Mouse (Mus musculus) cerebellum, postnatal 25 days (tissue): ENCODE measurements around the gene Dnajb1.
"Not testable (repeated sequence)": the region's sequence is repeated elsewhere in the genome, so short reads cannot be mapped to it uniquely, and the experiment has no call there.

Source experiments
- DNase-seq, 2 experiments: peaks; one replicate each; pipeline ENCODE4 v3.0.0; 2021; ENCODE audit warnings: mixed read lengths in 2 of 2

The Dnajb1 gene

DNA sequence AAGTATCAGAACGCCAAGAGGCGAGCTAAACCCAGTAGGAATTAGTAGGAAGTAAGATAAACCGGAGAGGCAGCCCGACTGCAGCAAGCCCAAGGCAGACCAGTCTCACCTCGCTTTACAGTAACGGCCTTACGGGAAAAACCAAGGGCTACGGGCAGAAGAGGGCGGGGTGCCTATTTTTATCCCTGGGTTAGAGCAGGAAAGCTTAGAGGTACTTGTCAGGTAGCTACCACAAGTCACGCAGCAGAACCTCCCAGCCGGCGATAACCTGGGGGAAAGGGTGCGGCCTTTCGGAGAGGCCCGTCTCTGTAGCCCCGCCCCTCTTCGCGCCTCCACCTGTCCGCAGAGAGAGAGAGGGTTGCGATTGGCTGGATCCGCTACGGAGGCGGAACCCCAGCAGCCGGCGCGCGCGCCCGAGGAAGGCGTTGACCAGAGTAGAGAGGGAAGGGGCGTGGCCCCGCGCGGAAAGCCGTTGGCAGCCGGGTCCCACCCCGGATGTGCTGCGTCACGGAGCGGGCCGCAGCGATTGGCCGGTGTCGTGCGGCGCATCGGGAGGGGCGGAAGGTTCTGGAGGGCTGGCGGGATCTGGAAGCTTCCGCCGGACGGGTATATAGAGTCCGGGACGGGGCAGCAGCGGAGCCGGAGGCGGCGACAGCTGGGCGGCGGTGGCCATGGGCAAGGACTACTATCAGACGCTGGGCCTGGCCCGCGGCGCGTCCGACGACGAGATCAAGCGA lies at the start of gene Dnajb1, which contains the start of gene Tecr:
Gene Dnajb1, plus strand, starts transcription at position 533 of the 737 bp plus-strand sequence.
Gene Tecr, minus strand, starts transcription at position 311 of the 737 bp plus-strand sequence.
- DNase-seq: peak; percentile 100

DNA sequence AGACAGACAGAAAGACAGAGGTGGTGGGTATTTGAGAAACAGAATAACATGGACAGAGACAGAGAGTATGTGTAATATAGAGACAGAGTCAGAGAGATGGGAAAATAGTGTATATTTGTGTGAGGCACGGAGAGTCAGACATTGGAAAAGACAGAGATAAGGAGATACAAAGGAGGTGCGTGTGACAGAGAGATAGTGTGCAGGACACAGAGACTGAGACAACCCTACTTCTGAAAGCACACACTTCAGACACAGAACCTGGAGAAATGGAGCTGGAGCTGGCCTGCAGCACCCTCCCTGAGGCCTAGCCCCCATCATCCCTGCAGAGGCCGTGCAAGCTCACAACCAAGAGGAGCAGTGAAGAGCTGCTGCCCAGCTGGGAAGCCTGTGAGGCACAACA lies 45.3 kb upstream of the Dnajb1 start:
- DNase-seq: no peak

DNA sequence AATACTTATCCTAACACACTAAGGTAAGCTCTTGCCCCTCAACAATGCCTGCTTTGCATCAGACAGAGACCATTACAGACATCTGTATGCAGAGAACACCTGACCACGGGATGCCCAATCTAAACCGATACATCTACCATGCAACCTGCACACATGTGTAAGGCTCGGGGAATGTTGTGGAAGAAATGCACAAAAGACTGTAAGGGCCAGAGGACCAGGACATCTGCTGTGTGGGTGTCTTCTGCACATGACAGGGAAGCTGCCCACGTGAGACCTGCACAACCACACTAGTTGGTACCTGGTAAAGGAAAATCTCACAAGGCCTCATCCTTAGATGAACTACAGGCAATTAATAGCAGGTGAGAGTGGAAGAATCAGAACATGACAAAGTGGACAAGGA lies 44.7 kb upstream of the Dnajb1 start:
- no peak for DNase-seq

DNA sequence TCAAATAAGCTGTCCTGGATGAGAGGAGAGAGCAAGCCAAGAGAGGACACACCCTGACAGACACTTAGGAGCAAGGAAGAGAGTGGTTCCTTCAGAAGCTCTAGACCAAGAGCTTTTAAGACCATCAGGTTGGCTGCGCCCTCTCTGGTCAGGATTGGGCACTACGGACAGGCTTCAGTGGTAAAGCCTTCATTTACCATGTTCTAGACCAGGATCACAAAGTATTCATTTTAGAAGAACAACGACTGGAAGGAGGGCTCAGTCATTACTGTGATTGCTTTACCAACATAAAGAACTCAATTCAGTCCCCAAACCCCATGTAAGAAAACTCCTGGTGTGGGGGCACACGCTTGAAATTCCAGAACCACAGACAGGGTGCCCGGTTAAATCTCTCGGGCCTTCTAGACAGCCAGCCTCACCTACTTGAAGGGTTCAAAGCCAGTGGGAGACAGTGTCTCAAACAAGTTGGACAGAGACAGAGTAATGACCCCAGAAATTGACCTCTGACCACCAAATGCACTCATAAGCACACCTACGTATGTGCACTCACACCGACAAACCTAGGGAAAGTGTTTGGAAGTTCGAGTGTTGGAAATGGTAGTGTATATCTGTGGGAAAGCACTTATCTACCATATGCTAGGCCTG lies 42.1 kb upstream of the Dnajb1 start:
- peak; percentile 22 to 51 for DNase-seq

DNA sequence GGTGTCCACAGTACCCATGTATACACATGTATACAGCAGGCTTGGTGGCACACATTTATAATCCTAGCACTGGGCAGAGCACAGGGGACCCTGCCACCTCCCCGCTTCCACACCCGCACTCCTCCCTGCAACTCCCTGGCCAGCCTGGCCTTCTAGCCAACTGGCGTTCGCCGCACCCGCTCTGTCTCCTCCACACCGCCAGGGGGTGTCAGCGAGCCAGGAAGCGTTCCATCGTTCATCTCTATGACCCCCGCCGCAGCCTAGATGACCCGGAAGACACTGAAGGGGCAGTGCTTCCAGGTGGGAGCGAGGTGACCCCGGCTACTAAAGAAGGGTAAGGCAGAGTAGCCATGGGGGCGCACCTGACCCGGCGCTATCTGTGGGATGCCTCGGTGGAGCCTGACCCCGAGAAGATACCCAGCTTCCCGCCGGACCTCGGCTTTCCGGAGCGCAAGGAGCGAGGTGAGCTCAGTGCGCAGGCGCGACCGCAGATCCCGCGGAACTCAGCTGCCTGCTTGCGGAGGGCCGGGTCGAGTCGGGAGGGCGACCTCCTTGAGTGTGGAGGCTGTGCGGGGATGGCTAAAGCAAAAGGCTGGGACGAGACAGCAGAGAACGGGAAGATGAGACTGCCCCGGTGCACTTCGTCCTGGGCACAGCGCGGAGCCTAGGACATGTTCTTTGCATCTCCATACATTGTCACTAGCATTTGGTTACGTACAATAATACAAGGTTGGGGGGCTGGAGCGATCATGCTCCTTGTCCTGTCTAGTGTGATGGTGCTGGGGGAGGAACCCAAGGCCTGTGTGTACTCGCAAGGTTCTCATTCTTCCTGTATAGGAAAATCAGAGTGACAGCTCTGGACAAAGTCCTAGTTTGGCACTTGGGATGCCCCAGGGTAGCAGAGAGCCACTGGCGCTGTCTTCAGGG lies 41.3 kb upstream of the Dnajb1 start, which contains the start of gene Ndufb7:
Gene Ndufb7, plus strand, starts transcription at position 203 of the 927 bp plus-strand sequence.
- peak; percentile 99 for DNase-seq

DNA sequence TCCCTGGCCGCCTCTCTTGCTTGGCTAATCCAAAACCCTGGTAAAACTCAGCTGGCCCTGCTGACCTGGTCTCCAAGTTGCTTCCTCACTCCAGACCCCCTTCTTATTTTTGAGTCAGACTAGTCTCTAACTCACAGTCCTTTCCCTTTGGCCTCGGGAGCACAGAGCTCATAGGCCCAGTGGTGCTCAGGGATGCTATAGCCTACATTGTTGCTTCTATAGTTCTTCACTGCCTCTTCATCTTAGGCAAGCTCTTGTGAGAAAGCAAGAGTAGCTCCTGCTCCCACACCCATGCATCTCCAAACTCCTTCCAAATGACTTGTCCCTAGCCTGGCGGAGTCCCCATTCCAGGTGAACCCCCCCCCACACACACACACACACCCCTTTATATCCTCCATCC lies 40.3 kb upstream of the Dnajb1 start:
- no peak for DNase-seq

DNA sequence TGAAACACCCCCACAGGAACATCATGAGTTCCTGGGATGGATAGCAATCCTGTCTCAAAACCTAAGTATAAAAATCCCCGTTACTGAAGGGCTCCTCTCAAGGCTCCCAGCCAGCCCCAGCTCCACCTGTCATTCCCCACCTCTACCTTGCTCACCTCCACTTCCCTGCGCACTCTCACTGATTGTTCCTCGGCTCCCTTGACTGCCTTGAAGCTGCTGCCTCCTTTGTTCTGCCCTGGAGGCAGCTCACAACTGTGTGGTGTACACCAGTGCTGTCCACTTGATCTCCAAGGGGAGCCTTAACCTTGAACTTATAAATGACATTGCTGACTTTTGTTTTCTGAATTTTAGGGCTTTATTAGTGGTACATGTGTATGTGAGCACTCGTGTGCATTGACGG lies 39.9 kb upstream of the Dnajb1 start:
- DNase-seq: peak; percentile 11 to 14

DNA sequence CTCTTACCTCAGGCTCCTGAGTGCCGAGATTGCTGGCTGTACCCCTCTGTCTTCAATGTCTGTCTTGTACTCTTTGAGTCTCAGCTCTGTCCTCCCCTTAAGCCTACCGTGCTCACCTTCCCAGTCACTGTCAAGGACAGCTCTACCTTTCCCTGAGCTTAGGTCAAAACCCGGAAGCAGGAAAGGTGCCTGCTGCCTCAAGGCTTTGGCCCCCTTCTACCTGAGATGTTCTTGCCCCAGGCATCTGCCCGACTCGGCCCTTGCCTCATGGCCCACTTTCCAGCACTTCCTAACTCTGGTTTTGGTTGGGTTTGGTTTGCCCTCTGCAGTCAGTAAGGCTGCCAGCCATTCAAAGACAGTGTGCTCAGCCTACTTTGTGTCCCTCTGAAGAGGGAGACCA lies 39.2 kb upstream of the Dnajb1 start:
- DNase-seq: no peak

DNA sequence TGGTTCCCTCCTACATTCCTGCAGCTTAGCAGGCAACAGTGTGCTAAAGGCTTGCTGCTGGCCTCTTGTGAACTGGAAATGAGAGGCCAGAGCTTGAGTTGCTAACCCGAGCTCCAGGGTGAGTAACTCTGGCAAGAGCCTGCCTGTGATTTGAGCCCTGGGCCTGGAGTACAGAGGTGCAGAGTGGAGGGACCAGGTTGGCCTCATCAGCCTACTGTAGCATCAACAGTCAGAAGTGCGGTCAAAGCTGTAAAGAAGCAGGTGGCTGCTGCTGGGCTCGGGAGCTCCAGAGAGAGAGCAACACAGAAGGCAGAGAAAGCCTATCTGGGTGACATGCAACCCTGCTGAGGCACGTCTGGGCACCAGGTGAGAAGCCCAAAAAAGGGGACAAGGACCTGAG lies 38.8 kb upstream of the Dnajb1 start:
- DNase-seq: peak in 1 of 2 experiments; percentile 9

DNA sequence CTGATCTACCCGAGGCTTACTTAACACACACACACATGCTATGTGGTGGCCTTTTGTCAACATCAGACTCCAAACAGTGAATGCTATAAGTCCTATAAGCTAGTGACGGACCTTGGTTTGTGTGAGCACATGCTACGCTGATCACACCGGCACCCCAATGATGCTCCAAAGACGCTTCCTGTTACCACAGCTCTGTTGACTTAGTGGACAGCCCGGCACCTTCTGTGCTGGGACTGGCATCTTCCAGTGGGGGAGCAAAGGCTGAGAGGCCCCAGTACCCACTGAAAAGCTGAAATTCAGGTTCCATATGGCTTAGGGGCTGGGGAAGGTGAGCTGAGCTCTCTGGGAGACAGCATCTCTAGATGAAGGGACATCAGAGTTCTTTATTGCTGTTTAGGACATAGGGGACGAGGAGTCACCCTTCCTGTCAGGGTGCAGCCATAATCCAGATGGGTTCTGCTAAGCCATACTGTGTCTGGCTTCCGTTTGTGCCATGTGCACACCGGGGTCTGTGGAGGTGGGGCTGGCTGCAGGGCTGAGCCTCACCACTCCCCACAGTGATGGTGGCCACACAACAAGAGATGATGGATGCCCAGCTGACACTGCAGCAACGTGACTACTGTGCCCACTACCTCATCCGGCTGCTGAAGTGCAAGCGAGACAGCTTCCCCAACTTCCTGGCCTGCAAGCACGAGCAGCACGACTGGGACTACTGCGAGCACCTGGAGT lies 37.6 kb upstream of the Dnajb1 start:
- peak; percentile 11 to 15 for DNase-seq

DNA sequence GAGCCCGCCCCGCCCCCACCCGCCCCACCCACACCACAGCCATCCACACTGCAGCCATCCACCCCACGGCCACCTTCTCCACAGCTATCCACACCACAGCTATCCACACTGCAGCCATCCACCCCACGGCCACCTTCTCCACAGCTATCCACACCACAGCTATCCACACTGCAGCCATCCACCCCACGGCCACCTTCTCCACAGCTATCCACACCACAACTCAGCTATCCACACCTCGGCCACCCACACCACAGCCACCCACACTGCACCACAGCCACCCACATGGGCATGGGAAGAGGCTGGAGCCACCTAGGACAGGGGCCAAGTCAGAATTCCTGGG lies 37.0 kb upstream of the Dnajb1 start:
- not testable (repeated sequence) for DNase-seq

DNA sequence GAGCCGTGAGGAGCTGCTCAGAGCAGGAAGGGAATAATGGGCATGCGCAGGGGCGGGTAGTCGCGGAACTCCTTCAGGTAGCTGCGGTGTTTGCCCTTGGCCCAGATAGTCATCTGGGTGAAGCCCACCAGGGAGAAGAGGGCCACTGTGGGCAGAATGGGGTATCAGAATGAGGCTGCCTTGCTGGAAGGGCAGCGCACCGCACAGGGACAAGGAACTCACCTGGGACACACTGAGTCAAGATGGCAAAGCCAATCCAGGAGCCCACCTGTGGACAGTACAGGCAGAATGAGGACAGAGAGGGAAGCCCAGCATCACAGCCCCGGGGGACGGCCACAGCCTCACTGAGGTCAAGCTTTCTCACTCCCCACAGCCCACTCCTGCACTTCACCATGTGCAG lies 36.2 kb upstream of the Dnajb1 start:
- peak in 1 of 2 experiments; percentile 16 for DNase-seq

DNA sequence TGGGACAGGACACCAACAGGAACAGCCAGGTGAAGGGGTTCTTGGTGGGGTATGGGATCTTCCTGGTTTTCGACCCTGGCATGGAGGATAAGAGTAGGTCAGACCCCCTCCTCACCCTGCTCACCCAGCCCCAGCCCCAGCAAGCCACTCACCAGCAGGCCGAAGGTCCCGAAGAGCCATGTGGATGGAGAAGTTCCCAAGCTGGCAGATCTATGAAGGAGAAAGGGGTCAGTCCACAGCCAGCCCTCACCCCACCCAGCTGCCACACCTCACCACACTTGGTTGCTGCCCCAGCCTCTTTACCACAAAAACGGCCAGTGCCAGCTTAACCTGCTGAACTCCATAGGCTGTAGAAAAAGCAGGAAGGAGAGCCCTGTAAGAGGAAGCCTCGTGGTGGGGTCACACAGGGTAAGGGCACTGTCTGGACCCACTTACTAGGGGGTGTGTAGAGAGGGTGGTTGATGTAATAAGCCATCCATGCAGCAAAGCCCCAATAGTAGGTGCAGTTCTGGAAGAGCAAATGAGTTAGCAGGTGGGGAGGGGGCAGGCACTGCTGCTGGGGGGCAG lies 35.7 kb upstream of the Dnajb1 start:
- no peak for DNase-seq

DNA sequence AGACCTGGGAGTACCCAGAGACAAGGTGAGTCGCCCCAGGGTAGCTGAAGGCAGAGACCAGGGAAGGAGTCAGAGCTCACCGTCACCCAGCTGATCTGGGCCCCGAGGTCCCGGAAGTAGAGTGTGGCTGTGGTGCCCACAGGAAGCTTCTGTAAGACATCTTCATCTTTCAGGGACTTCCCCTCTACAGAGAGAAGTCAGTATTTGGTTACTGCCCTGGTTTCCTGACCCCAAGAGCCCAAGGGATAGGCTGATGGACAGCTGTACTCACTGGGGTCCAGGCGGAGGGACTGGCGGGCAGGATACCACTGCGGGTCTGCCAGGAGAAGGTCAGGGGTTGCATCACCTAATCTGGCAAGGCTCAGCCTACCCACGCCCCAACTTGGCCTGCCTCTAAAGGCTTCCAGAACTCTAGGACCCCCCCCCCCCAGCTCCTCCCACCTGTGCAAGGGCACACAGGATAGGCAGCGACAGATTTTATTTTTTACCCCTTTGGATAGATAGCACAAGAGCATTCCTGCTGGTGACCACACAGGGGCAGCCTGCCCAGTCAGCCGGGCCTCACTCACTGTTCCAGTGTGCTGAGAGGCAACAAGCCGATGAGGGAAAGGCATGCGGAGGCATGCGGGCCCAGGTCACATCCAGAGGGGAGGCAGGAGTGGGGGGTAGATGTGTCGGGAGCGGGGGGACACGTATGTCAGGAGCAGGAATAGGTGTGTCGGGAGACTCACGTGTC lies 34.7 kb upstream of the Dnajb1 start:
- peak; percentile 19 to 42 for DNase-seq

DNA sequence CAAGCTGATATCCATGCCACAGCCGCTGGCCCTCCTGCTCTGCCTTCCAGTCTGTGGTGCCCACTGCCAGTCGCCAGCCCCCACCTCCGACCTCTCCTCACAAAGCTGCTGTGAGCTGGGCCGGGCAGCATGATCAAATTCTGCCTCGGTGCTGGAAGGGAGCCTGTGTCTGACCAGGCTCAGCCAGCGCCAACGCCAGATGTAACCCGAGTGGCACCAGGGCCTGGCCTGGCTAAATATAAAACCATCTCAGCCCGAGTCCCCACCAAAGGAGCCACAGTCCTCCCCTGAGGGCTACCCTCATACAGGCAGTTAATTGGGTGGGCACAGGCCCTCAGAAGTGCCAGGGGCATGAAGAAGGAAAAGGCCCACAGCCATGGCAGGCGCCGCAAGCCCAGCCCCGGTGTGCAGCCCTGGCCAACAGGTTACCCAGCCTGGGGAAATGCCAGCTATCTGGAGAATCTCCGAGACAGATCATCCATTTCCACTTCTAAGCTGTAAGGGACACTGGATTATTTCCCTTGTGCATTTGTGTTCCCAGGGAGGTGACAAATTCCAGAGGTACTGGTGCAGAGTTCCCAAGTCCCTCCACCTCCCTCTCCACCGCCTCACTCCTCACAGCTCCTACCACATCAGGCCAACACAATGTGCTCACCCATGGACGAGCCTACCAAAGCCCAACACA lies 33.2 kb upstream of the Dnajb1 start:
- DNase-seq: peak; percentile 36 to 57

DNA sequence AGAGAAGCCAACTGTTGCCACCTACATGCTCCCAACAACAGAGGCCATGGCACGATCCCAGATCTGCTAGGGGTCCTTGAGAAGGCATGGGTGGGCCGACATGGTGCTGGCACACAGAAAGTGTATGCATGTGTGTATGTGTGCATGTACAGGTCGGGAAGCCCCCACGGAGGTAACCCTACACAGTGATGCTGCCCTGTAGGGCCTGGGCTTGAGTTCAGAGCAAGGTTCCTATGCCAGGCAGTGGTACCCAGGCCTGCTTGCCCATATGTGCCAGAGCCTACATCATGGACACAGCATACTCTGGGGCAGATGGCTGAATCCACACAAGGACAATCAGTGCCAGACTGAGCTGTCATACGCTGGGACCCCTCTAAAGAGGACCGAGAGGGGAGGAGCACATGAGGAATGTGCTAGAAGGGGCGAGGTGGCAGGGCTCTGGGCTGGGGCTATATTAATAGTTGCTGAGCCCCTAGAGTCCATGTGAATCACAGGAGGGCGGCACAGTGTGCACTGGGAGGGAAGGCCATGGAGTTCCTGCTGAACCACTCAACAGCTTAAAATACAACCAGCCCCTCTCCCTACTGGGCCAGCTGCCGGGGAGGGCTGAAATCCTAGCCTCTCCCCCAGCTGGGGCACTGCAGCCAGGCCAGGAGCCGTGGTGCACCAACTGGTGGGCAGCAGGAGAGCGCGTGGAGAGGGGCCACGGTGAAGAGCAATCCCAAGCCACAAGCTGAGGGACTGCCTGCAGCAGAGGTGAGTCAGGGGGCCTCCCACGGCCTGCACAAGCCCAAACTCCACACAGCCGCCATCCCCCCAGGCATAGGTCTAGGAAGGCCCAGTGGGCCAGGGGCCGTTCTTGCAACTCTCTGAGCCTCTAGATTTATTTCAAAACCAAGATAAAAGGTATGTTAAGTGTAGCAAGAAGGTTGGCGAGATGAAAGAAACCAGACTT lies 32.2 kb upstream of the Dnajb1 start:
- DNase-seq: peak; percentile 40 to 42

DNA sequence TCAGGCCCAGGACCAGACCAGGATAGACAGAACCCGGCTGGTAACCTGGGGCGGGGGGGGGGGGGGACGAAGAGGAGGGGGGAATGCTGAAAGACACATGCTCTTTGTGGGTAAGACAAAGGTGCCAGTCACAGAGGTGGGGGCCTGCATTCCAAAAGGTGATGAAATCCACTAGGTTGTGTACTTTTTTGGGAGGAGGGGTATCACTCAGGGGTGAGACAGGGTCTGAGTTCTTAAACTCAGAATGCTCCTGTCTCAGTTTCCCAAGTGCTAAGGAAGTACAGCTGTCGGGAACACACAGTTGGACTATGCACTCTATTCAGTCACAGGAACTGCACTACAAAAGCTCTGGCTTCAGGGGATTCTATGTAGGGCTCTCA lies 31.5 kb upstream of the Dnajb1 start:
- no peak for DNase-seq

DNA sequence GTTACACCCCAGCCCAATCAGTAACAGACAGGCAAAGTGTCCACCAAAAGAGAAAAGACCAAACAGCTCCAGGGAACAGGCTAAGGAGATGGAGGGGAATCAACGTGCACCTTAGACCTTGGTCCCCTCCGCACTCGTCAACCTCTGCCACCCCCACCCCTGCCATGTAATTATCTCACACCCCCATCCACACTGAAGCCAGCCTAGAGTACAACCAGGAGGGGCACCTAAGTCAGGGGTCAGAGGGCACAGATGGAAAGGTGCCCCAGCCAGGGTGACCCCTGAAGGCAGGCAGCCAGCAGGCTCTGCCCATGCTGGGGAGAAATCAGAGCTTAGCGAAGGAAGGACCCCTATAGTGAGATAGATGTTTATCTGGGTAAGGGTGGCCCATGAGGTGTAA lies 31.1 kb upstream of the Dnajb1 start:
- DNase-seq: peak; percentile 10 to 12

DNA sequence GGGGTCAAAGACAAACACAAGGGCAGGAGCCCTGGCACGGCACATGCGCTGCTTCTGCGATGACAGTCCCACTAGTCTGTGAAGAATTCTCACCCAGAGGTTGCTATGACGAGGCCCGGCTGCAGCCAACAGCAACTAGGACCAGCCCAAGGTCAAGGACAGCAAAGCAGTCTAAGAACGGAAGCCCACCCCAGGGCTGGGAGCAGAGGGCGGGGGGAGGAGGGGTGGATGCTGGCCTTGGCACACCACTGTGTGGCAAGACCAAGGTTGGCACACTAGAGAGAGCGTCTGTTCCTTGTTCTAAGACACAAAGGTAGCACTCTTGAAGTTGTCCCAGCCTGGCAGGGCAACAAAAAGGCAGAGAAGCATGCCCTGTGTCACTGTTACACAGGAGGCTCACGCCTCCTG lies 30.6 kb upstream of the Dnajb1 start:
- DNase-seq: peak; percentile 21 to 39
